Mouse (Mus musculus) ES-E14 (cell line): ENCODE data around the gene Cd300lf.

Experiments used
- CHD2 ChIP-seq: IDR thresholded peaks from 2 replicates; pipeline ENCODE4 v1.6.1; 2014; ENCODE audit warnings: mild to moderate bottlenecking, low read depth, low read length, inconsistent platforms
- MAFK ChIP-seq: IDR thresholded peaks from 2 replicates; pipeline ENCODE4 v1.6.1; 2014; ENCODE audit warnings: mild to moderate bottlenecking, low read depth, low read length, inconsistent platforms; ENCODE audit not compliant: insufficient read depth
- ZC3H11A ChIP-seq: IDR thresholded peaks from 2 replicates; pipeline ENCODE4 v1.6.1; 2012; ENCODE audit warnings: low read depth, mild to moderate bottlenecking, inconsistent platforms, low read length, borderline replicate concordance

DNA sequence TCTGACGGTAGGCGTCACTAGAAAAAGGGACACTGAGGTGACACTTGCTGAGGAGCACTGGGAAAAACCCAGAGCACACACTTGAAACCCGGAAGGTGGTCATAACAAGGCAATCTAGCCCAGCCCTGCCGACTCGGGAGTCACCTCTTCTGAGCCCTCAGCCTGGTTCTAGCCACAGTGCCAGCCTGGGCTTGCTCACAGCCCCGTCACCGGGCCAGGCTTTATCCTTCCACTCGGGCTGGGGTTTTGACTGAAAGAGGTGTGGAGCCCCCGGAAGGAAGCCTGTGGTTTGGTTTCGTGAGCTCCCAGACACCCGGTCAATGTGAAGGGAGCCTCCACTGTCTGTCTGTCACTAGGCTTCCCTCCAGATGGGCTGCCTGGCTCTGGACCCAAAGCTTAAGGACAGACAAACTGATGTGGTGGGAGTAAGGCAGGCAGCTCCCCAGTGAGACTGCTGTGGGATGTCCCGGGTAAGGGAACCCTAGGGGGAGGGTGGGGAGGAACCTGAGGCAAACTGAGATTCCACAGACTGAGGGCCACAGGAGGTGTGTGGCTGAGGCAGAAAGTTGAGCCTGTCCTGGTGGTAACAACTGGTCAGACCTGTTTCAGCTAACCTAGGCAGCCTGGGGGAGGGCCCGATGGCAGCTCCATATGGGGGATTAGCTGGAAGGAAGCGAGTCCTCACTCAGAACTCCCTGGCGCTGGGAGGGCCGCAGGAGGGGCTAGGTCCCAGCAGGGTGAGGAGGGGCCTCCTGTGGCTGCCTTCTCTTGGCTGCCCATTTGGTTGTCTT is 40.0 kb upstream of the Cd300lf start:
- no peak for TF ChIP-seq CHD2
- TF ChIP-seq ZC3H11A: no peak
- no peak for TF ChIP-seq MAFK
